Mouse (Mus musculus) spleen, adult 2 months (tissue): Measurements from ENCODE around the gene Scn8a.

Experiments
- CTCF ChIP-seq: fragments of 200-500 bp; IDR thresholded peaks from 2 replicates; pipeline ENCODE4 v1.5.1; 2011; ENCODE audit warnings: mild to moderate bottlenecking, inconsistent platforms; ENCODE audit not compliant: insufficient read depth, insufficient read length, insufficient replicate concordance; ENCODE audit errors: extremely low read depth
- POLR2A ChIP-seq: fragments of 200-500 bp; IDR thresholded peaks from 2 replicates; pipeline ENCODE4 v1.6.1; 2011; ENCODE audit warnings: low read depth, low read length, inconsistent platforms

- TF ChIP-seq POLR2A = no peak
- TF ChIP-seq CTCF = no peak
Observed at GRCm38 (mm10) chr15:101081035-101081548, 211.4 kb downstream of the Scn8a start.
